Mouse (Mus musculus) ES-E14 (cell line): Measurements from ENCODE around the gene Ppm1g. TPM values are rescaled to one million over a fixed set of nuclear protein-coding genes. Genes with fewer than 3 reads are reported as not detected.

ENCODE experiments used
- DNase-seq: peaks from one replicate; pipeline ENCODE4 v3.0.0-alpha.2; 2013; ENCODE audit warnings: low read depth, low spot score
- H3K27ac ChIP-seq: 2 replicates; pipeline ENCODE4 v1.5.1; 2012; ENCODE audit warnings: low read depth, mild to moderate bottlenecking, low read length, moderate library complexity, mixed read lengths; ENCODE audit not compliant: poor library complexity, insufficient read depth, severe bottlenecking
- H3K36me3 ChIP-seq: 2 replicates; pipeline ENCODE4 v1.6.1; 2012; ENCODE audit warnings: mild to moderate bottlenecking, low read length, moderate library complexity, mixed read lengths; ENCODE audit not compliant: control insufficient read depth, poor library complexity, insufficient read depth, severe bottlenecking
- H3K4me1 ChIP-seq, 2 experiments: fragments of 150-350 bp in 1 of 2; sonication (generic) in 1 of 2; 2 replicates each; pipeline ENCODE4 v1.6.1; 2012; ENCODE audit warnings: low read length in 2 of 2, mild to moderate bottlenecking in 1 of 2, mixed read lengths in 1 of 2; ENCODE audit not compliant: control insufficient read depth in 2 of 2, insufficient read depth in 2 of 2, poor library complexity in 1 of 2
- H3K4me3 ChIP-seq, 2 experiments: fragments of 150-350 bp in 1 of 2; sonication (generic) in 1 of 2; 2 replicates each; pipeline ENCODE4 v1.5.1; 2012; ENCODE audit warnings: low read length in 2 of 2, low read depth in 1 of 2, mild to moderate bottlenecking in 1 of 2, mixed read lengths in 1 of 2; ENCODE audit not compliant: insufficient read depth in 1 of 2, poor library complexity in 1 of 2, severe bottlenecking in 1 of 2
- H3K9ac ChIP-seq: 2 replicates; pipeline ENCODE4 v1.6.1; 2012; ENCODE audit warnings: low read depth, mild to moderate bottlenecking, low read length, mixed read lengths; ENCODE audit not compliant: poor library complexity, insufficient read depth, severe bottlenecking
- H3K9me3 ChIP-seq: fragments of 150-350 bp; sonication (generic); 2 replicates; pipeline ENCODE4 v1.6.1; 2012; ENCODE audit warnings: low read depth, mild to moderate bottlenecking, low read length; ENCODE audit not compliant: control insufficient read depth, insufficient read depth
- CHD2 ChIP-seq: IDR thresholded peaks from 2 replicates; pipeline ENCODE4 v1.6.1; 2014; ENCODE audit warnings: mild to moderate bottlenecking, low read depth, low read length, inconsistent platforms
- HCFC1 ChIP-seq: IDR thresholded peaks from 2 replicates; pipeline ENCODE4 v1.6.1; 2012; ENCODE audit warnings: low read length, inconsistent platforms, borderline replicate concordance; ENCODE audit not compliant: insufficient read depth
- MAFK ChIP-seq: IDR thresholded peaks from 2 replicates; pipeline ENCODE4 v1.6.1; 2014; ENCODE audit warnings: mild to moderate bottlenecking, low read depth, low read length, inconsistent platforms; ENCODE audit not compliant: insufficient read depth
- ZC3H11A ChIP-seq: IDR thresholded peaks from 2 replicates; pipeline ENCODE4 v1.6.1; 2012; ENCODE audit warnings: low read depth, mild to moderate bottlenecking, inconsistent platforms, low read length, borderline replicate concordance
- ZNF384 ChIP-seq: IDR thresholded peaks from 2 replicates; pipeline ENCODE4 v1.6.1; 2012; ENCODE audit warnings: low read depth, low read length, inconsistent platforms
- in situ Hi-C, 2 experiments: fragments of 600-800 bp; cut with MboI; formaldehyde crosslinking; loops; one replicate each; pipeline ENCODE4 v1.15.1; 2025; ENCODE audit warnings: low sequenced_read_pairs in 2 of 2, inconsistent platforms in 1 of 2; ENCODE audit not compliant: unreplicated experiment in 2 of 2
- total RNA-seq: library from RNA; depleted of rRNA; stranded (reverse); fragments of 300-350 nt; gene quantifications from 2 replicates; pipeline ENCODE4 v1.2.3, GENCODE M21; 2012; rRNA removed

Ppm1g gene
- total RNA-seq, 1 experiment = 294 TPM

DNA sequence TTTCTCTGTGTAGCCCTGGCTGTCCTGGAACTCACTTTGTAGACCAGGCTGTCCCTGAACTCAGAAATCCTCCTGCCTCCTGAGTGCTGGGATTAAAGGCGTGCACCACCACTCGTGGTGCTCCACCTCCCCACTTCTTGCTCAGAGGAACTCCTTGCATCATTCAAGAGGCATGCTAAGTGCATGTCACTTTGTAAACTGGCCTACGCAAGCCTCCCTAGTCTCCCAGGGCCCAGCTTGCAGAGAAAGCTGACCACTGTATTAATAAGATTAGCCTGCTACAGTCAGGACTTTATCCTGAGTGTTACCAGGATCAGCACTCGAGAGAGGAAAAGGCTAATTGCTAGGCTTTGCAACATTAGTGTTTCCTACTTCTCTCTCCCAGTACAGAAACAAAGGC, 51.9 kb downstream of the Ppm1g start:
- Histone ChIP-seq H3K9ac (no peak overlapping the region), H3K9me3 (no peaks in the 10 kb centered on the region), H3K4me1 (0 out of 4 replicates have a peak, but pooled peaks cover 0 to under 1% of the 10 kb centered on the region in 2 experiments), H3K36me3 (peaks cover 55% of the 10 kb centered on the region), H3K4me3 (no peak overlapping the region), H3K27ac (no peak overlapping the region)
- DNase-seq = no peak
- in situ Hi-C loops = no loop called here
- no peak for TF ChIP-seq CHD2
- no peak for TF ChIP-seq HCFC1
- TF ChIP-seq MAFK = no peak
- no peak for TF ChIP-seq ZC3H11A
- no peak for TF ChIP-seq ZNF384

- H3K36me3 ChIP-seq = peaks cover 56% of the 10 kb centered on the region
- no peak overlapping the region for H3K27ac ChIP-seq
- in situ Hi-C loops = no loop called here
- no peaks in the 10 kb centered on the region for H3K9me3 ChIP-seq
- no peak overlapping the region for H3K4me3 ChIP-seq
- no peak for TF ChIP-seq MAFK
- TF ChIP-seq CHD2 = no peak
- no peak for TF ChIP-seq ZNF384
- no peak for TF ChIP-seq HCFC1
- TF ChIP-seq ZC3H11A = no peak
- no peaks in the 10 kb centered on the region for H3K4me1 ChIP-seq
- H3K9ac ChIP-seq = no peak overlapping the region
- DNase-seq = no peak
Measured at GRCm38 (mm10) chr5:31164878-31165277, 55.6 kb downstream of the Ppm1g start.

DNA sequence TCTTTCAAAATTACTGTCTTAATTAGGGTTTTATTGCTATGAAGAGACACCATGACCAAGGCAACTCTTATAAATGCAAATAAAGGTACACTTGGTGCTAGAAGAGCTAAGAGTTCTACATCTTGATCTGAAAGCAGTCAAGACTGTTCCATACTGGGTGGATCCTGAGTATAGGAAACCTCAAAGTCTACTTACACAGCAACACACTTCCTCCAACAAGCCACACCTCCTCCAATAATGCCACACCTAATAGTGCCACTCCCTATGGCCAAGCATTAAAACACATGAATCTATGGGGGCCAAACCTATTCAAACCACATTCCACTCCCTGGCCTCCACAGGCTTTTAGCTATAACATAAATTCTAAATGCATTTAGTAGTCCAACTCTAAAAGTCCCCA, 58.0 kb downstream of the Ppm1g start:
- no peak overlapping the region for H3K27ac ChIP-seq
- no peak overlapping the region for H3K4me3 ChIP-seq
- in situ Hi-C loops = no loop called here
- H3K4me1 ChIP-seq = no peaks in the 10 kb centered on the region
- H3K9ac ChIP-seq = no peak overlapping the region
- TF ChIP-seq ZC3H11A = no peak
- H3K36me3 ChIP-seq = peaks cover 52% of the 10 kb centered on the region
- no peak for DNase-seq
- no peaks in the 10 kb centered on the region for H3K9me3 ChIP-seq

DNA sequence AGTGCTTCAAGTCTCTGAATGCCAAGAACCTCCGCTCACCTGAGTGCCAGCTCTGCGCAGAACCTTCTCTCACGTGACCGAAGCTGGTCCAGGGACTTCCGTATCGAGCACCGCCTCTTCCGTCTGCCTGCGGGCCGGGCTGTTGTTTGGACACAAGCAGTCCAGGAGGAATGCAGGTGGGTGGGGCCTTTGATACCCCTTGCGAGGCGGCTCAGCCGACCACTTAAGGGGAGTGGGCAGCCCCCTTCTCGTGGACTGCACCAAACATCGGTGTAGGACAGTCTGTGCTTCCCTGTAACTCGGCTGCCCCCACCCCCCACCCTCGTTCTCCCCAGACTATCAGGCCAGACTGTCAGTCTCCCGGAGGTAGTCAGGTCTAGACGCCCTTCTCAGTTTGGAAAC, 66.3 kb downstream of the Ppm1g start, which contains the start of gene Mpv17:
Mpv17 (minus strand) TSS at position 100 of the 402 bp plus-strand sequence.
- TF ChIP-seq MAFK = no peak
- no peak for TF ChIP-seq CHD2
- no peak for TF ChIP-seq ZNF384
- no peak for TF ChIP-seq ZC3H11A
- TF ChIP-seq HCFC1 = no peak
- H3K36me3 ChIP-seq = peaks cover 23% of the 10 kb centered on the region
- peak; percentile 83 for DNase-seq
- H3K9ac ChIP-seq = peak within 1 kb of the TSS; percentile 79
- peaks cover 0 to 3% of the 10 kb centered on the region in 2 experiments; a peak in 1 of 4 replicates for H3K4me1 ChIP-seq
- in situ Hi-C loops = no loop called here
- no peaks in the 10 kb centered on the region for H3K9me3 ChIP-seq
- H3K4me3 ChIP-seq = peak within 1 kb of the TSS; percentile 69 to 75
- H3K27ac ChIP-seq = no peak within 1 kb of the TSS

GRCm38 (mm10) chr5:31153516-31154151, 66.9 kb downstream of the Ppm1g start:
- Histone ChIP-seq H3K36me3 (peaks cover 20% of the 10 kb centered on the region), H3K9me3 (no peaks in the 10 kb centered on the region), H3K4me3 (peak overlapping the region; percentile 69 to 75), H3K9ac (peak overlapping the region; percentile 79), H3K27ac (no peak overlapping the region), H3K4me1 (peaks cover 0 to 3% of the 10 kb centered on the region in 2 experiments; a peak in 1 of 4 replicates)
- TF ChIP-seq HCFC1 (no peak), ZNF384 (no peak), CHD2 (no peak), MAFK (no peak), ZC3H11A (no peak)
- DNase-seq = no peak
- in situ Hi-C loops = no loop called here

Other genes starting within 250 kb of the Ppm1g start
- gene Atraid, start 172.4 kb downstream of the Ppm1g start, total RNA-seq = 53.7 and 64.5 TPM in 2 replicates
- gene Slc5a6, start 171.8 kb downstream of the Ppm1g start, total RNA-seq = 44.1 and 51.3 TPM in 2 replicates
- gene Cad, start 165.9 kb downstream of the Ppm1g start, total RNA-seq = 154 and 258 TPM in 2 replicates
- gene Dnajc5g, start 114.4 kb downstream of the Ppm1g start, total RNA-seq = 0.37 and 0.67 TPM in 2 replicates
- gene Slc30a3, start 112.5 kb downstream of the Ppm1g start, total RNA-seq = 1.5 and 2.5 TPM in 2 replicates
- 1.3 and 2.3 TPM in 2 replicates for gene Trim54, start 104.0 kb downstream of the Ppm1g start, total RNA-seq
- gene Ucn, start 81.9 kb downstream of the Ppm1g start, total RNA-seq = not detected in 2 replicates
- gene Mpv17, start 66.4 kb downstream of the Ppm1g start, total RNA-seq = 43.1 and 45.7 TPM in 2 replicates
- 3.1 and 6.3 TPM in 2 replicates for gene Gm29609, start 40.8 kb downstream of the Ppm1g start, total RNA-seq
- 73.8 and 83.8 TPM in 2 replicates for gene Gtf3c2, start 40.5 kb downstream of the Ppm1g start, total RNA-seq
- gene Snx17, start 27.5 kb downstream of the Ppm1g start, total RNA-seq = 72.0 and 76.5 TPM in 2 replicates
- 74.5 and 76.8 TPM in 2 replicates for gene Eif2b4, start 27.3 kb downstream of the Ppm1g start, total RNA-seq
- 15.2 and 18.5 TPM in 2 replicates for gene Zfp513, start 18.4 kb downstream of the Ppm1g start, total RNA-seq
- 42.4 and 53.1 TPM in 2 replicates for gene Nrbp1, start 20.2 kb upstream of the Ppm1g start, total RNA-seq
- not detected in 2 replicates for gene Gm9970, start 20.5 kb upstream of the Ppm1g start, total RNA-seq
- 10.5 and 24.6 TPM in 2 replicates for gene Krtcap3, start 31.0 kb upstream of the Ppm1g start, total RNA-seq
- 26.9 and 38.1 TPM in 2 replicates for gene Ift172, start 70.4 kb upstream of the Ppm1g start, total RNA-seq
- gene Fndc4, start 75.4 kb upstream of the Ppm1g start, total RNA-seq = 14.2 and 23.2 TPM in 2 replicates
- 0.04 TPM in 1 of 2 replicates, not detected in the other for gene Gckr, start 76.8 kb upstream of the Ppm1g start, total RNA-seq
- gene Zfp512, start 231.7 kb upstream of the Ppm1g start, total RNA-seq = 29.5 and 32.3 TPM in 2 replicates